Mouse (Mus musculus) liver, embryonic 14.5 days (tissue): ENCODE results near the gene Pwp1. TPM values are rescaled to one million over a fixed set of nuclear protein-coding genes. Genes with fewer than 3 reads are reported as not detected.

Experiments
- ATAC-seq: fragments of 200-750 bp; cut with Nextera tagmentation; 2 replicates; pipeline ENCODE4 v1.8.0; 2017; ENCODE audit warnings: moderate number of reproducible peaks, mild to moderate bottlenecking, moderate library complexity; ENCODE audit not compliant: insufficient read depth
- DNase-seq, 3 experiments: peaks; one replicate each; pipeline ENCODE4 v3.0.0-alpha.2; 2012 to 2013; ENCODE audit warnings: low read depth in 3 of 3, low spot score in 3 of 3
- H3K27ac ChIP-seq: fragments of 300-500 bp; sonication (generic); 2 replicates; pipeline ENCODE4 v1.5.1; 2014; ENCODE audit warnings: moderate library complexity, mild to moderate bottlenecking, control low read depth, inconsistent platforms
- H3K27me3 ChIP-seq: fragments of 300-500 bp; sonication (generic); 2 replicates; pipeline ENCODE4 v1.6.1; 2014; ENCODE audit warnings: mild to moderate bottlenecking, low read length, moderate library complexity; ENCODE audit not compliant: control insufficient read depth, insufficient read depth
- H3K36me3 ChIP-seq: fragments of 300-500 bp; sonication (generic); replicated peaks from 2 replicates; pipeline ENCODE4 v1.6.1; 2014; ENCODE audit warnings: low read depth; ENCODE audit not compliant: control insufficient read depth, insufficient read depth
- H3K4me1 ChIP-seq, 2 experiments: fragments of 200-500 bp in 1 of 2; fragments of 300-500 bp in 1 of 2; sonication (generic) in 1 of 2; replicated peaks; 2 replicates each; pipeline ENCODE4 v1.6.1; 2012 to 2014; ENCODE audit warnings: antibody characterized with exemption in 1 of 2, inconsistent platforms in 1 of 2, low read length in 1 of 2; ENCODE audit not compliant: control insufficient read depth in 2 of 2, insufficient read depth in 2 of 2
- H3K4me2 ChIP-seq: fragments of 300-500 bp; sonication (generic); 2 replicates; pipeline ENCODE4 v1.6.1; 2014; ENCODE audit warnings: low read depth, mild to moderate bottlenecking, control low read depth, moderate library complexity
- H3K4me3 ChIP-seq, 2 experiments: fragments of 200-500 bp in 1 of 2; fragments of 300-500 bp in 1 of 2; sonication (generic) in 1 of 2; 2 replicates each; pipeline ENCODE4 v1.5.1; 2012 to 2014; ENCODE audit warnings: low read depth in 2 of 2, low read length in 2 of 2, mild to moderate bottlenecking in 2 of 2, control low read depth in 1 of 2, inconsistent platforms in 1 of 2, moderate library complexity in 1 of 2; ENCODE audit not compliant: insufficient read depth in 1 of 2
- H3K9ac ChIP-seq: fragments of 300-500 bp; sonication (generic); replicated peaks from 2 replicates; pipeline ENCODE4 v1.6.1; 2014; ENCODE audit warnings: mild to moderate bottlenecking, control low read depth, moderate library complexity
- H3K9me3 ChIP-seq: fragments of 300-500 bp; sonication (generic); 2 replicates; pipeline ENCODE4 v1.6.1; 2016; ENCODE audit warnings: low read length, mixed read lengths; ENCODE audit not compliant: control insufficient read depth
- CTCF ChIP-seq: IDR thresholded peaks from 2 replicates; pipeline ENCODE4 v1.5.1; 2016; ENCODE audit warnings: antibody characterized with exemption, low read depth, control low read depth
- EP300 ChIP-seq: IDR thresholded peaks from 2 replicates; pipeline ENCODE4 v1.6.1; 2016; ENCODE audit warnings: antibody characterized with exemption, low read depth
- WGBS: fragments of 180-500 bp; shearing (Covaris S2); extraction: QIAGEN DNeasy Blood & Tissue Kit; methylation state at CpG from one replicate; pipeline ENCODE4 v1.1.7; 2014; ENCODE audit not compliant: insufficient replicate concordance; 5-methylcytosine and 5-hydroxymethylcytosine counted together
- polyA plus RNA-seq, 2 experiments: library from polyadenylated mRNA; depleted of rRNA in 1 of 2; stranded (reverse) in 1 of 2; unstranded in 1 of 2; fragments of >200 nt; fragmentation: Nextera tagmentation in 1 of 2; extraction: Ambion mirVana in 1 of 2; gene quantifications; 2 replicates each; pipeline versions ENCODE4 v1.2.1 to v1.2.3; 2012 to 2014

Pwp1 gene
- polyA plus RNA-seq, 2 experiments = 14.4 to 32.0 TPM

GRCm38 (mm10) chr10:85929208-85929591 is 99.9 kb downstream of the Pwp1 start:
- no peak overlapping the region for H3K4me2 ChIP-seq
- no peak overlapping the region for H3K27ac ChIP-seq
- H3K4me3 ChIP-seq = no peak overlapping the region
- DNase-seq (no peak), ATAC-seq (no peak)
- peaks cover 33% of the 10 kb centered on the region for H3K27me3 ChIP-seq
- WGBS = 53% methylated on average over 11 of the region's 11 CpGs
- no peak overlapping the region for H3K9ac ChIP-seq
- no peaks in the 10 kb centered on the region for H3K4me1 ChIP-seq
- no peaks in the 10 kb centered on the region for H3K36me3 ChIP-seq
- no peaks in the 10 kb centered on the region for H3K9me3 ChIP-seq
- TF ChIP-seq EP300 = no peak
- TF ChIP-seq CTCF = no peak

GRCm38 (mm10) chr10:85929962-85930361 is 100.7 kb downstream of the Pwp1 start:
- H3K36me3 ChIP-seq = no peaks in the 10 kb centered on the region
- no peak overlapping the region for H3K4me3 ChIP-seq
- ATAC-seq (no peak), DNase-seq (no peak)
- H3K27ac ChIP-seq = no peak overlapping the region
- H3K4me2 ChIP-seq = no peak overlapping the region
- H3K4me1 ChIP-seq = no peaks in the 10 kb centered on the region
- WGBS = 67% methylated on average over 11 of the region's 11 CpGs
- no peaks in the 10 kb centered on the region for H3K9me3 ChIP-seq
- TF ChIP-seq CTCF = no peak
- no peak for TF ChIP-seq EP300
- peaks cover 33% of the 10 kb centered on the region for H3K27me3 ChIP-seq
- H3K9ac ChIP-seq = no peak overlapping the region

- no peaks in the 10 kb centered on the region for H3K4me1 ChIP-seq
- no peak for TF ChIP-seq EP300
- TF ChIP-seq CTCF = no peak
- H3K36me3 ChIP-seq = peaks cover 38% of the 10 kb centered on the region
- no peaks in the 10 kb centered on the region for H3K9me3 ChIP-seq
- no peaks in the 10 kb centered on the region for H3K27me3 ChIP-seq
- no peak overlapping the region for H3K4me3 ChIP-seq
- H3K4me2 ChIP-seq = no peak overlapping the region
- no peak overlapping the region for H3K9ac ChIP-seq
- DNase-seq = no peak
- 75% methylated on average over 6 of the region's 6 CpGs for WGBS
- H3K27ac ChIP-seq = no peak overlapping the region
- no peak for ATAC-seq
These were observed 107.1 kb downstream of the Pwp1 start for GRCm38 (mm10) chr10:85936280-85936965.

Other genes with a start within 250 kb of the Pwp1 start
- 7.5 and 8.6 TPM in 2 replicates for gene Prdm4, start 87.6 kb downstream of the Pwp1 start, polyA plus RNA-seq (2012; rRNA removed)
- 5.9 and 7.2 TPM in 2 replicates for gene Prdm4, start 87.6 kb downstream of the Pwp1 start, polyA plus RNA-seq (2014; fragmentation: Nextera tagmentation; extraction: Ambion mirVana)
- not detected in 2 replicates for gene Ascl4, start 98.2 kb downstream of the Pwp1 start, polyA plus RNA-seq (2012; rRNA removed)
- gene Ascl4, start 98.2 kb downstream of the Pwp1 start, polyA plus RNA-seq (2014; fragmentation: Nextera tagmentation; extraction: Ambion mirVana) = not detected in 2 replicates
- 40.8 and 58.4 TPM in 2 replicates for gene Rtcb, start 128.3 kb downstream of the Pwp1 start, polyA plus RNA-seq (2012; rRNA removed)
- 67.7 and 69.8 TPM in 2 replicates for gene Rtcb, start 128.3 kb downstream of the Pwp1 start, polyA plus RNA-seq (2014; fragmentation: Nextera tagmentation; extraction: Ambion mirVana)
- gene Bpifc, start 182.4 kb downstream of the Pwp1 start, polyA plus RNA-seq (2012; rRNA removed) = 0.01 and 0.02 TPM in 2 replicates
- not detected in 2 replicates for gene Bpifc, start 182.4 kb downstream of the Pwp1 start, polyA plus RNA-seq (2014; fragmentation: Nextera tagmentation; extraction: Ambion mirVana)
- gene Fbxo7, start 192.5 kb downstream of the Pwp1 start, polyA plus RNA-seq (2012; rRNA removed) = 38.1 and 42.1 TPM in 2 replicates
- 67.2 and 74.0 TPM in 2 replicates for gene Fbxo7, start 192.5 kb downstream of the Pwp1 start, polyA plus RNA-seq (2014; fragmentation: Nextera tagmentation; extraction: Ambion mirVana)